Mouse (Mus musculus) right cerebral cortex, postnatal 36 days (tissue): Measurements from ENCODE around the gene Dynlt1f.
"Not testable (repeated sequence)": the region's sequence is repeated elsewhere in the genome, so short reads cannot be mapped to it uniquely, and the experiment has no call there.

Experiments used
- DNase-seq, 2 experiments: peaks; one replicate each; pipeline ENCODE4 v3.0.0; 2022; ENCODE audit warnings: low spot score in 2 of 2, mixed read lengths in 1 of 2

Gene Dynlt1f

DNA sequence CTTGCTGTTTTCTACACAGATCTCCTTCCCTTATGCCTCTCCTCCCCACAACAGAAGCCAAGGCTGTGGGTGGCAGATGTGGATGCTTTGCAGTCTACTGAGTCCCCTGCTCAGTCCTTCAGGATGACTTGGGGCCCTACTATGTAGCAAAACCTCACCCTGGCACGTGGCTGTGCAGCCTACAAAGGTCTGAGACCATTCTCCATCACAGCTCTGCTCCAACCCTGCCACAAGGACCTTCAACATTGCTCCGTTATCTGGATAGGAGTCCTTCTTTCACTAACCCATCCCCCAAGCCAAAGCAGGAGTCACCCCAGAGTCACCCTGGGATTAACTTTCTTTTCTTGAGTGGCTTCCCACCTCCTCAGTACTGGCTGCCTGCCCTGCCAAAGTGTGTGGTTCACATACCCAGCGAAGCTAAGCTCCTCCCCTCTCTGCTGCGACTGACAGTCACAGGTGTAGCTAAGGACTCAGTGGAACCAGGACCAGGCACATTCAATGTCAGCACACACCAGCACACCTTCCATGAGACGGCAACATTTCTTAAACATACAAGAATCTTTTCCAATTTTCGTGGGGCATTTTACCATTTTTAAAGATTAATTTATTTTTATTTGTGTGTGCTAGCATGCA, 30.7 kb downstream of the Dynlt1f start:
- not testable (repeated sequence) for DNase-seq

DNA sequence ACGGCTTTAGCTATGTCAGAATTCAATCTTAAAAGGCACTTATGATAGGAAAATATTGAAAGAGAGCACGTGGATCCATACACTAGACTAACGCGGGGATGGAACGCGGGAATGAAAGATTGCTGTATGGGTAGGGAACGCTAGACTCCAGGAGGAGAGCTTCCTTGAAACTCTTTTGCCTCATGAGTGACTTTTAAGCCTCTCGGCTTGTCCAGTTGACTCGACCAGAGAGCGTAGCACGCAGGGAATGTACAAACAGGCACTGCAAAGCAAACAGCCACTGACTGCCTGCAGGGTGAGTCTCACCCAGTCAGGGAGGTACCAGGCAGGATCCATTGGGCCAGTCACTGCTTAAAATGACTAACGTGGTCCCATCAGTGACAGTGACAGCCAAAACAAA, 33.7 kb downstream of the Dynlt1f start:
- DNase-seq: not testable (repeated sequence)

DNA sequence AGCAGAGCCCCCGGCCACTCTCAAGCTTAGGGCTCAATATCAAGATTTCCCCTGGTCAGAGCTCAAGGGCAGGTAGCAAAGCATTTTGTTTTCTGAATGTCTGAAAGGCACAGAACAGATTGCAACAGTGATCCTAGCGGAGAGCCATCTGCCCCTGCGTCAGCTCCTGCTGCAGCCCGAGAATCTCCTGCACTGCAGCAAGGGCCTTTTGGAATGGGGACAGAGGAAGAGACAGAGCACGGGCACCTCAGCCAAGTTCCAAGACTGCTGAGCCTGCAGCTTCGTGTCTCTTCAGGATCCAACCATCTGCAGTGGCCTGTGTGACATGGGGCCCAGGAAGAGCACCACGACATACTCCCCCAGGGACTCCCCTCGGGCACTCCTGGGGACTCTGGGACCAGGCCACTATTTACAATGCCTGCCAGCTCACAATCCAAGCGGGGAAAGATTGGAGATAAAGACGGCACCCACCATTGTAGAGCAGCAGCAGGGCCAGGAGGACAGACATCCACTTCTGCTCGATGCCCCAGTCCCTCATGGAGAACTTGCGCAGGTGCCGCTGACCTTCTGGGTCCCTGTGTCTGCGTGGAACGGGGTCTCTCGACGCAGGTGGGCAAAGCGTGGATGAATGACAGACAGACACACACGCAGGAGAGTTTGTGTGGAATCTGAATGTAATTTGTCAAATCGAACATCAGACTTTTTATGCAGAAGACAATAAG, 34.8 kb downstream of the Dynlt1f start:
- not testable (repeated sequence) for DNase-seq

- DNase-seq: not testable (repeated sequence)
These were observed 35.7 kb downstream of the Dynlt1f start for GRCm38 (mm10) chr17:6620035-6620434.

GRCm38 (mm10) chr17:6619271-6619670, 36.4 kb downstream of the Dynlt1f start:
- not testable (repeated sequence) for DNase-seq

DNA sequence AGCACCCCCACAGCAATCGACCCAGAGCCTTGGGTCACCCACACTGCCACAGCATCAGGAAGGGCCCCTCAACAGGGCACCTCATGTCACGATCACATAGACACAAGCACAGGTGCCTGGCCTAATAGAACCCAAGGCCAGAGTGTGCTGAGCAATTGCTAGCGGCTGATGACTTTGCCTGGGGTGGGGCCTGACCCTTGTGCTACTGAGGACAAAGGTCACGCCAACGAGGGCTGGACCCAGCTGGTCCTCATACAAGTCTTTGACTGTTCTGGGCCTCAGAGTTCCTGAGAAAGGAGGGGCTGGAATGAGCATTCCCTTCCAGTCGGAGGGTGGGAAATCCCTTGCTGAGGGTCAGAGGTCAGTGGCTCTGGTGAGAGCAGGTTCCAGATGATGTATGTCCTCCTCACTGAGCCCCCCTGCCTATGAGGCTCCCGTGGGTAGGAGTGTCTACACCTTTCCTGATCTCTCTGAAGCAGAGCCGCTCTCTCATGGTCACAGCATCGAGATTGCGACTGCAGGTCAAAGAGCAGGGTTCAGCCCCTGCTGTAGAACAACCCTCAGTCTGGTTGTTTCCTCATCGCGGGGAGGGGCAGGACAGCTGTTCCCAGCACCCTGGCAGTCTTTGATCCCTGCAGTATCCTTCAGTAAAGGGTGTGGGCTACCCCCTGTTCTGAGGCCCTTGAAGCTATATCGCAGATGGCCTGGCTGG, 37.9 kb downstream of the Dynlt1f start:
- not testable (repeated sequence) for DNase-seq

- not testable (repeated sequence) for DNase-seq
These were observed 39.0 kb downstream of the Dynlt1f start for GRCm38 (mm10) chr17:6616731-6617130.

- DNase-seq: not testable (repeated sequence)
These were observed 41.4 kb downstream of the Dynlt1f start for GRCm38 (mm10) chr17:6614316-6614715.

- not testable (repeated sequence) for DNase-seq
These were observed 42.2 kb downstream of the Dynlt1f start for GRCm38 (mm10) chr17:6613524-6613923.

- not testable (repeated sequence) for DNase-seq
These were observed 50.4 kb downstream of the Dynlt1f start for GRCm38 (mm10) chr17:6605347-6605746.

DNA sequence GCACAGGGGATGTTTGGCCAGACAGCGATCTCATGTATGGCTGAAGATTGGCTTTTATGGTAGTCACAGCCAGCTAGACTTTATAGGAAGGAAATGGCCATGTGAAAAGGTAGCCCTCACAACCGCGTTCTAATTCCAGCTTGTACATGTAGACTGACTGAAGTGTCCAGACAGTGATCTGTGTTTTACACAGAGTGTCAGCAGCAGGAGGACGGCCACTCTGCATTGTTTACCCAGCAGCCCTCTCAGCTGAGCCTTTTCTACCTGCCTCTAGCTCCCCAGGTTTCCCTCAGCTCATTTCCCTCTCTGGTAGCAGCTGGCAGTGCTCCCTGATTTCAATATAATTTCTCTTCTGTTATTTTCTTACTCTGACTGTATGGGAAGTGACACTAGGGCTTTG, 53.5 kb downstream of the Dynlt1f start:
- DNase-seq: not testable (repeated sequence)

- peak in 1 of 2 experiments; percentile 30 for DNase-seq
These were observed 54.3 kb downstream of the Dynlt1f start, which contains the start of gene Dynlt1c for GRCm38 (mm10) chr17:6601204-6601911. TSS of gene Dynlt1c (plus strand) at chr17:6601671.

DNA sequence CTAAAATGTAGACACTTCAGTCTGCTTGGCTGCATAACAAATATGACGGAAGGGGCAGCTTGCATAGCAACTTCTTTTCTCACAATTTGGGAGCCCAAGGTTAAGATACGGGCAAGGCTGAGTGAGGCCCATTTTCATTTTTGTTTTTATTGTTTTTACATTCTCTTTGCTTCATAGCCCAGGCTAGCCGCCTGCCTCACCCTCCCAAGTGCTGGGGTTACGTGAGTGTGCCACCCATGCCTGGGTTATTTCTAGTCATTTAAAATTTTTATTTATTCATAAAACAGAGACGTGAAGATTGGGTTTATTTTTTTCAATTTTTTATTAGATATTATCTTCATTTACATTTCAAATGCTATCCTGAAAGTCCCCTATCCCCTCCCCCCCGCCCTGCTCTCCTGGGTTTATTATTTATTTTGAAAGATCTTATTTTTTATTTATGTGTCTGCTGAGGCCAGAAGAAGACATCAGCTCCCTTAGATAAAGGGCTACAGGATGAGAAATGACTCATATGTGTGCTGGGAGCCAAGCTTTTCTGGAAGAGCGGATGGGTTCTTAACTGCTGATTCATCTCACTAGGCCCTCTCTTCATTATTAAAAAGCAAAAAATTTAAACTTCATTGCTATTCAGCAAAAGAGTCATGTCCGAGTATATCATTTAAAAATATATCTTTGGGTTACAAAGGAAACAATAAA, 55.3 kb downstream of the Dynlt1f start:
- not testable (repeated sequence) for DNase-seq

DNA sequence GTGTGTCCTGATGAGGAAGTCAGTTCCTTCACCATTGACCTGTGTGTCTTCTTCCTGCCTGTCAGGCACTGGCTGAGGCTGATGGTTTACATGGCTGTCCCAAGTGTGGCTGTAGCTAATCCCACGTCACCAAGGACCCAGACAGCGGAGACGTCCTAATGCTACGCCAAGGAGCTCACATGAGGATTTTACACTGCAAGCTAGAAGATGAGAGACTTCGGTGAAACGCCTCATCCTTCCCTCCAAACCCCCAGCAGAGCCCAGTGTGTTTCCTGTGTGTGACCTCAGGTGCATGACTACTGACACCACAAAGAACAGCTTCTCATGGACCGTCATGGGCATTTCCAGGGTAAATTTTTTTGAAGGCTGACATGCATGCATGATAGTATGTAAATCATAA, 57.3 kb downstream of the Dynlt1f start:
- DNase-seq: not testable (repeated sequence)
